Mouse (Mus musculus) neural tube, embryonic 15.5 days (tissue): ENCODE results near the gene Taar8b. TPM values are rescaled to one million over a fixed set of nuclear protein-coding genes. Genes with fewer than 3 reads are reported as not detected.
"Not testable (repeated sequence)": the region's sequence is repeated elsewhere in the genome, so short reads cannot be mapped to it uniquely, and the experiment has no call there.

Experiments used
- ATAC-seq: fragments of 200-750 bp; cut with Nextera tagmentation; 2 replicates; pipeline ENCODE4 v1.8.0; 2017; ENCODE audit warnings: mild to moderate bottlenecking, moderate TSS enrichment, moderate library complexity; ENCODE audit not compliant: low FRiP score
- H3K27ac ChIP-seq: fragments of 300-500 bp; sonication (generic); replicated peaks from 2 replicates; pipeline ENCODE4 v1.5.1; 2015; ENCODE audit warnings: mild to moderate bottlenecking, inconsistent platforms
- H3K27me3 ChIP-seq: fragments of 300-500 bp; sonication (generic); replicated peaks from 2 replicates; pipeline ENCODE4 v1.6.1; 2015; ENCODE audit warnings: inconsistent platforms
- H3K36me3 ChIP-seq: fragments of 300-500 bp; sonication (generic); 2 replicates; pipeline ENCODE4 v1.6.1; 2015; ENCODE audit warnings: inconsistent platforms
- H3K4me1 ChIP-seq: fragments of 300-500 bp; sonication (generic); 2 replicates; pipeline ENCODE4 v1.6.1; 2015; ENCODE audit warnings: inconsistent platforms
- H3K4me2 ChIP-seq: fragments of 300-500 bp; sonication (generic); 2 replicates; pipeline ENCODE4 v1.6.1; 2015; ENCODE audit warnings: inconsistent platforms, mild to moderate bottlenecking, moderate library complexity
- H3K4me3 ChIP-seq: fragments of 300-500 bp; sonication (generic); replicated peaks from 2 replicates; pipeline ENCODE4 v1.5.1; 2015; ENCODE audit warnings: mild to moderate bottlenecking, inconsistent platforms
- H3K9ac ChIP-seq: fragments of 300-500 bp; sonication (generic); replicated peaks from 2 replicates; pipeline ENCODE4 v1.6.1; 2015; ENCODE audit warnings: mild to moderate bottlenecking, inconsistent platforms
- H3K9me3 ChIP-seq: fragments of 300-500 bp; sonication (generic); replicated peaks from 2 replicates; pipeline ENCODE4 v1.6.1; 2016; ENCODE audit warnings: inconsistent platforms
- WGBS: fragments of 180-500 bp; shearing (Covaris S2); methylation state at CpG from one replicate; pipeline ENCODE4 v1.1.7; 2015; ENCODE audit warnings: mixed read lengths; 5-methylcytosine and 5-hydroxymethylcytosine counted together
- polyA plus RNA-seq: library from polyadenylated mRNA; unstranded; fragments of >200 nt; fragmentation: Nextera tagmentation; extraction: Ambion mirVana; gene quantifications from 2 replicates; pipeline ENCODE4 v1.2.1, GENCODE M21; 2015

The Taar8b gene
- not detected in 2 replicates for polyA plus RNA-seq

GRCm38 (mm10) chr10:24092194-24092593, at the start of gene Taar8b:
Gene Taar8b, minus strand, starts transcription at chr10:24092294.
- Histone ChIP-seq H3K9ac (no peak within 1 kb of the TSS), H3K27me3 (no peaks in the 10 kb centered on the region), H3K4me2 (no peak within 1 kb of the TSS), H3K4me1 (no peaks in the 10 kb centered on the region), H3K4me3 (no peak within 1 kb of the TSS), H3K36me3 (no peaks in the 10 kb centered on the region), H3K27ac (no peak within 1 kb of the TSS), H3K9me3 (no peaks in the 10 kb centered on the region)
- no peak for ATAC-seq
- WGBS = 74% methylated on average over 2 of the region's 2 CpGs

- Histone ChIP-seq H3K27me3 (no peaks in the 10 kb centered on the region), H3K4me1 (no peaks in the 10 kb centered on the region), H3K4me2 (no peak overlapping the region), H3K36me3 (no peaks in the 10 kb centered on the region), H3K9me3 (no peaks in the 10 kb centered on the region), H3K27ac (no peak overlapping the region), H3K9ac (no peak overlapping the region), H3K4me3 (no peak overlapping the region)
- ATAC-seq = no peak
- WGBS = 75% methylated on average over 2 of the region's 2 CpGs
Measured at GRCm38 (mm10) chr10:24138623-24139261, 46.6 kb upstream of the Taar8b start.

- Histone ChIP-seq H3K4me2 (no peak overlapping the region), H3K4me3 (no peak overlapping the region), H3K36me3 (no peaks in the 10 kb centered on the region), H3K9me3 (no peaks in the 10 kb centered on the region), H3K4me1 (no peaks in the 10 kb centered on the region), H3K9ac (no peak overlapping the region), H3K27ac (no peak overlapping the region), H3K27me3 (no peaks in the 10 kb centered on the region)
- ATAC-seq = no peak
- WGBS = 67% methylated on average over 7 of the region's 7 CpGs
Measured at GRCm38 (mm10) chr10:24134071-24134645, 42.1 kb upstream of the Taar8b start.

- H3K36me3 ChIP-seq = no peaks in the 10 kb centered on the region
- no peaks in the 10 kb centered on the region for H3K4me1 ChIP-seq
- ATAC-seq = no peak
- 74% methylated on average over 2 of the region's 2 CpGs for WGBS
- H3K9me3 ChIP-seq = no peaks in the 10 kb centered on the region
- no peaks in the 10 kb centered on the region for H3K27me3 ChIP-seq
- H3K9ac ChIP-seq = no peak overlapping the region
- no peak overlapping the region for H3K4me3 ChIP-seq
- no peak overlapping the region for H3K27ac ChIP-seq
- no peak overlapping the region for H3K4me2 ChIP-seq
Measured at GRCm38 (mm10) chr10:24133132-24133531, 41.0 kb upstream of the Taar8b start.

GRCm38 (mm10) chr10:24132273-24132672, 40.2 kb upstream of the Taar8b start:
- 17% methylated on average over 5 of the region's 5 CpGs for WGBS
- no peaks in the 10 kb centered on the region for H3K9me3 ChIP-seq
- ATAC-seq = no peak

GRCm38 (mm10) chr10:24131451-24132262, 39.6 kb upstream of the Taar8b start:
- no peaks in the 10 kb centered on the region for H3K4me1 ChIP-seq
- no peaks in the 10 kb centered on the region for H3K36me3 ChIP-seq
- peak; percentile 90 for ATAC-seq
- H3K27ac ChIP-seq = no peak overlapping the region
- no peak overlapping the region for H3K9ac ChIP-seq
- H3K4me3 ChIP-seq = no peak overlapping the region
- WGBS = 21% methylated on average over 9 of the region's 9 CpGs
- H3K4me2 ChIP-seq = peak overlapping the region; percentile 39; the same call in 1 of the 2 replicates
- no peaks in the 10 kb centered on the region for H3K27me3 ChIP-seq
- no peaks in the 10 kb centered on the region for H3K9me3 ChIP-seq

More at GRCm38 (mm10) chr10:24132273-24132672, 40.2 kb upstream of the Taar8b start:
- Histone ChIP-seq H3K36me3 (no peaks in the 10 kb centered on the region), H3K4me3 (no peak overlapping the region), H3K27me3 (no peaks in the 10 kb centered on the region), H3K27ac (no peak overlapping the region), H3K4me2 (no peak overlapping the region), H3K9ac (no peak overlapping the region), H3K4me1 (no peaks in the 10 kb centered on the region)

GRCm38 (mm10) chr10:24111116-24111778, 19.2 kb upstream of the Taar8b start:
- Histone ChIP-seq H3K9me3 (no peaks in the 10 kb centered on the region), H3K27ac (no peak overlapping the region), H3K27me3 (no peaks in the 10 kb centered on the region), H3K9ac (no peak overlapping the region), H3K4me3 (no peak overlapping the region), H3K4me2 (no peak overlapping the region), H3K4me1 (no peaks in the 10 kb centered on the region), H3K36me3 (no peaks in the 10 kb centered on the region)
- whole genome bisulfite sequencing = 51% methylated on average over 6 of the region's 6 CpGs
- ATAC-seq = no peak

- H3K27me3 ChIP-seq, H3K9me3 ChIP-seq, H3K27ac ChIP-seq, H3K4me2 ChIP-seq, H3K9ac ChIP-seq, H3K4me1 ChIP-seq, H3K4me3 ChIP-seq, ATAC-seq, H3K36me3 ChIP-seq: not testable (repeated sequence)
- WGBS = 85% methylated on average over 8 of the region's 8 CpGs
Measured at GRCm38 (mm10) chr10:24109434-24109833, 17.3 kb upstream of the Taar8b start, which contains the start of gene Taar9. Gene Taar9, minus strand, starts transcription at chr10:24109534.

GRCm38 (mm10) chr10:24108236-24108635, 16.1 kb upstream of the Taar8b start:
- Histone ChIP-seq H3K9me3 (no peaks in the 10 kb centered on the region), H3K27ac (no peak overlapping the region), H3K36me3 (no peaks in the 10 kb centered on the region), H3K4me2 (no peak overlapping the region), H3K4me1 (no peaks in the 10 kb centered on the region), H3K4me3 (no peak overlapping the region), H3K27me3 (no peaks in the 10 kb centered on the region), H3K9ac (no peak overlapping the region)
- WGBS = 67% methylated on average over 3 of the region's 3 CpGs
- no peak for ATAC-seq

- Histone ChIP-seq H3K27me3 (no peaks in the 10 kb centered on the region), H3K4me2 (no peak overlapping the region), H3K36me3 (no peaks in the 10 kb centered on the region), H3K9me3 (no peaks in the 10 kb centered on the region), H3K9ac (no peak overlapping the region), H3K27ac (no peak overlapping the region), H3K4me3 (no peak overlapping the region), H3K4me1 (no peaks in the 10 kb centered on the region)
- 76% methylated on average over 5 of the region's 5 CpGs for WGBS
- ATAC-seq = no peak
Measured at GRCm38 (mm10) chr10:24107747-24108146, 15.7 kb upstream of the Taar8b start.

GRCm38 (mm10) chr10:24103299-24103698, 11.2 kb upstream of the Taar8b start:
- WGBS = 70% methylated on average over 1 of the region's 1 CpGs
- not testable (repeated sequence) for H3K4me2 ChIP-seq

More at GRCm38 (mm10) chr10:24103299-24103698, 11.2 kb upstream of the Taar8b start:
- not testable (repeated sequence) for H3K9me3 ChIP-seq, H3K9ac ChIP-seq, H3K4me1 ChIP-seq, H3K36me3 ChIP-seq, ATAC-seq, H3K27me3 ChIP-seq, H3K27ac ChIP-seq, H3K4me3 ChIP-seq
